Mouse (Mus musculus) spleen, adult 2 months (tissue): ENCODE data around the gene Kcnj14. TPM values are rescaled to one million over a fixed set of nuclear protein-coding genes. Genes with fewer than 3 reads are reported as not detected.

Experiments
- DNase-seq, 2 experiments: peaks; one replicate each; pipeline versions ENCODE4 v3.0.0 to v3.0.0-alpha.2; 2012 to 2021; ENCODE audit warnings: low spot score in 2 of 2, low read depth in 1 of 2
- H3K27ac ChIP-seq: fragments of 200-500 bp; 2 replicates; pipeline ENCODE4 v1.5.1; 2012; ENCODE audit warnings: low read length, inconsistent platforms; ENCODE audit not compliant: insufficient read depth
- H3K27me3 ChIP-seq: fragments of 200-500 bp; 2 replicates; pipeline ENCODE4 v1.6.1; 2012; ENCODE audit warnings: mild to moderate bottlenecking, moderate library complexity, low read length, inconsistent platforms; ENCODE audit not compliant: control insufficient read depth, insufficient read depth
- H3K36me3 ChIP-seq: fragments of 200-500 bp; 2 replicates; pipeline ENCODE4 v1.6.1; 2012; ENCODE audit warnings: mild to moderate bottlenecking, low read length, inconsistent platforms; ENCODE audit not compliant: control insufficient read depth, insufficient read depth
- H3K4me1 ChIP-seq: fragments of 200-500 bp; 2 replicates; pipeline ENCODE4 v1.6.1; 2011; ENCODE audit warnings: inconsistent platforms; ENCODE audit not compliant: control insufficient read depth, insufficient read depth, insufficient read length
- H3K4me3 ChIP-seq: fragments of 200-500 bp; 2 replicates; pipeline ENCODE4 v1.5.1; 2011; ENCODE audit warnings: mild to moderate bottlenecking, inconsistent platforms; ENCODE audit not compliant: insufficient read depth, insufficient read length; ENCODE audit errors: extremely low read depth
- CTCF ChIP-seq: fragments of 200-500 bp; IDR thresholded peaks from 2 replicates; pipeline ENCODE4 v1.5.1; 2011; ENCODE audit warnings: mild to moderate bottlenecking, inconsistent platforms; ENCODE audit not compliant: insufficient read depth, insufficient read length, insufficient replicate concordance; ENCODE audit errors: extremely low read depth
- POLR2A ChIP-seq: fragments of 200-500 bp; IDR thresholded peaks from 2 replicates; pipeline ENCODE4 v1.6.1; 2011; ENCODE audit warnings: low read depth, low read length, inconsistent platforms
- WGBS: fragments of 180-500 bp; shearing (Covaris S2); methylation state at CpG from one replicate; pipeline ENCODE4 v1.1.7; 2018; 5-methylcytosine and 5-hydroxymethylcytosine counted together
- polyA plus RNA-seq: library from polyadenylated mRNA; depleted of rRNA; stranded (reverse); fragments of >200 nt; gene quantifications from 2 replicates; pipeline ENCODE4 v1.2.3, GENCODE M21; 2012

Gene Kcnj14
- polyA plus RNA-seq, 1 experiment, result not detected

DNA sequence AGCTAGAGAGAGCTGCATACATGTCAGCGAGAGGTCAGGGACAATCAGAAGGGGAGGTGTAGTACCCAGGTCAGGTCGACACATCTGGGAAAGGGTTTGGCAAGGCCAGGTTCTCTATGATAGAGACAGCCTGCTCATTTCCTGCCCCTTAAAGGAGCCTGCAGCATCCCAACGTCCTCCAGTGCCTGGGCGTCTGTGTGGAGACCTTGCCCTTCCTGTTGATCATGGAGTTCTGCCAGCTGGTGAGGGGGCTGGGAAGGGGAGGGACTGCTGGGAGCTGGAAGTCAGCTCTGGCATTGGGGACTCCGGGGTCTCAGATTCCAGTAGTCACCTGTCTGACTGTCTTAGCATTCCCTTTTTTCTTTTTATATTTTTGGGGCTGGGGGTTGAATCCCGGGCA is 33.9 kb downstream of the Kcnj14 start:
- Histone ChIP-seq H3K27ac (no peak overlapping the region), H3K4me3 (no peak overlapping the region), H3K27me3 (peaks cover 3% of the 10 kb centered on the region), H3K36me3 (no peaks in the 10 kb centered on the region), H3K4me1 (peaks cover 3% of the 10 kb centered on the region; the same call in 1 of the 2 replicates)
- TF ChIP-seq CTCF (no peak), POLR2A (no peak)
- 69% methylated on average over 6 of the region's 6 CpGs for WGBS
- DNase-seq, result no peak

DNA sequence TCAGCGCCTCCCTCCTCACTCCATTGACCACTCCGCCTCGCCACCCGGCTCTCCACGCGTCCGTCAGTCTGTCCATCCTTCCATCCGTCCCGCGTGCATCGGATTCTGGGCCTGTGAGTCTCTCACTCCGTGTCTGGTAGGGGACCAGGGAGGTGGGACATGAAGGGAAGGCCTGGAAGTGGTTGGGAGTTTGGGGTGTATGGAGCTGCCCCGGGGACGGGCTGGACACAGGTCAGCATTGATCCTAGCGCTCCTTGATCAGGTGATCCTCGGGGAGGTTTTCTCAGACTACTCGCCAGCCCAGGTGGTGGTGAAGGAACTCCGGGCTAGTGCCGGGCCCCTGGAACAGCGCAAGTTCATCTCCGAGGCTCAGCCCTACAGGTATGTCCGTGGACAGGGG is 36.9 kb downstream of the Kcnj14 start:
- 86% methylated on average over 22 of the region's 22 CpGs for WGBS
- Histone ChIP-seq H3K27ac (no peak overlapping the region), H3K4me3 (no peak overlapping the region), H3K27me3 (peaks cover 12% of the 10 kb centered on the region), H3K4me1 (peaks cover 11% of the 10 kb centered on the region), H3K36me3 (no peaks in the 10 kb centered on the region)
- DNase-seq, result no peak
- no peak for TF ChIP-seq POLR2A
- no peak for TF ChIP-seq CTCF

DNA sequence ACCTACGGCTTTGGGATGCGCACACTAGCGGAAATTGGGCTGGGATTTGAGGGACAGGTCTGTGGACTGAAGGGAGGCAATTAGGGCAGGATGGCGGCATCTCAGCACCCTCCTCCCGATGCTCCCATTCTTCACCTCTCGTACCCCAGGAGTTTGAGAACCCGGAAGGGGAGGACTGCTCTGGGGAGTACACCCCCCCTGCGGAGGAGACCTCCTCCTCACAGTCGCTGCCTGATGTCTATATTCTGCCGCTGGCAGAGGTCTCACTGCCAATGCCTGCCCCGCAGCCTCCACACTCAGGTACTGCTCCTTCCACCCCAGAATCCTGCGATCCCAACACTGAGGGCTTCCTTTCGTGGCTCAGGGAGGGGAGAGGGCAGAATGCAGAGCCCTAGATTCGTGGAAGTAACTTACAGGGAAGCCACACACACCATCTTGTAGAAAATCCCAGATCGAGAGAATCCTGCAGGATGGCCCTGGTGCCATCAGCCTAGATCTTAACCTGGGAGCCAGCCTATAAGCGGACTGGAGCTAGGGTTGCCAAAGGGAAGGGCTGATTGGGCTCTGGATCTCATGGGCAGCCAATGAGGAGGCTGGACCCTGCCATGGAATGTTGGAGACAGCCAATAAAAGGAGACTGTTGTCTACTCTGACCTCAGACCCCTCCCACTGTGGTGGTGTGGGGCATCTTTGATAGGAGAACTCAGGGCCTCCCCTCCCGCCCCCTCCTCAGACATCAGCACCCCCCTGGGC is 37.7 kb downstream of the Kcnj14 start:
- peaks cover 12% of the 10 kb centered on the region for H3K27me3 ChIP-seq
- no peak for TF ChIP-seq POLR2A
- no peak for TF ChIP-seq CTCF
- DNase-seq, result no peak

DNA sequence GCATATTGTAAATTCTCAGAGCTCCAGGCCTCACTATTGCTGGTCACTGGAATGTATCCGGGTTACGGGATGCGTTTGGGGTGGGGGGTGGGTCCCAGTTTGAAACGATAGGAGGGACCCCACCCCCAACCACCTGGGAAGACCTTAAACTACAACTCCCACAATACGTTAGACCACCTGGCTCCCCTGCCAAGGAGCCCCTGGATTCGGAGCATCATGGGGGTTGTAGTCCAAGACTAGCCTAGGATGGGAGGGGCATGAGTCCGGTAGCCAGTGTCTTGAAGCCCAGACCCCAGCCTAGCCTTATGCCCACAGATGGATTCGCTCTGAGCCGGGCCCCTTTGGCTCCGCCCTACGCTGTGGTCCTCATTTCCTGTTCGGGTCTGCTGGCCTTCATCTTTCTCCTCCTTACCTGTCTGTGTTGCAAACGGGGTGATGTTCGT is 38.4 kb downstream of the Kcnj14 start:
- Histone ChIP-seq H3K27ac (no peak overlapping the region), H3K36me3 (no peaks in the 10 kb centered on the region), H3K4me1 (peaks cover 11% of the 10 kb centered on the region), H3K27me3 (peaks cover 12% of the 10 kb centered on the region), H3K4me3 (no peak overlapping the region)
- DNase-seq, result no peak
- 9% methylated on average over 14 of the region's 14 CpGs for WGBS
- TF ChIP-seq CTCF (no peak), POLR2A (no peak)

More for the DNA sequence above, 37.7 kb downstream of the Kcnj14 start:
- H3K36me3 ChIP-seq, result no peaks in the 10 kb centered on the region
- H3K27ac ChIP-seq, result no peak overlapping the region
- H3K4me3 ChIP-seq, result no peak overlapping the region
- peaks cover 11% of the 10 kb centered on the region for H3K4me1 ChIP-seq
- WGBS, result 31% methylated on average over 17 of the region's 17 CpGs

DNA sequence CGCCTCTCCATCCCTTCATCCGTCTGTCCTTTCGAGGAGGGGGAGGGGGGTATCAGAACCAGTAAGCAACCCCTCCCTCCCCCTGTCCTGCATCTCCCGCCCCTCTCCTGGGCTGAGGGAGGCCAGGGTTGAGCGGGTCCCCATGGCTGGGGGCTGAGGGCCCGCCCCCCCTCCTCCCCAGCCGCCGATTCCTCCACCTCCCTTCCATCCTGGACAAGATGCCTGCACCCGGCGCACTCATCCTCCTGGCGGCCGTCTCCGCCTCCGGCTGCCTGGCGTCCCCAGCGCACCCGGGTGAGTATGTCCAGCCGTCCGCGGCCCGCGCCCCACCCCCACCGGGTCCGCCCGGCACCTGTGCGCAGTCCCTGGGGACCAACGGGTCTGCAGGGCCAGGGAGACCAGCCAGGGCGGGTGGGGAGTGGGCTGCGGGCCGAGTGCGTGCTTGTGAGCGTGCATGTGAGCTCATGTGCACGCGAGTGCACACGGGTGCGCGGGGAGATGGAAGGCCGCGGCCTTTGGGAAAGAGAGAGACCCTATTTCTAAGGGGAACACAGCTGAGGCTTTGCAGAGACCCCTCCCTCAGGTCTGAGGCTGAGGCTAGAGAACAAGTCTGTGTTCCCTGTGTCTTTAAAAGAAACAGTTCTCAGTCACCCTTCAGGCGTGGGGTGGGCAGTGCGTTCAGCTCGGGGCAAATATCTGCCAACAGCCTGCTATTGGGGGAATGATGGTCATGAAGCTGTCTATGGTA is 39.0 kb downstream of the Kcnj14 start:
- Histone ChIP-seq H3K4me1 (peaks cover 11% of the 10 kb centered on the region), H3K27me3 (peaks cover 12% of the 10 kb centered on the region), H3K36me3 (no peaks in the 10 kb centered on the region), H3K4me3 (no peak overlapping the region), H3K27ac (no peak overlapping the region)
- WGBS, result 4% methylated on average over 37 of the region's 42 CpGs
- no peak for DNase-seq
- TF ChIP-seq CTCF (no peak), POLR2A (no peak)

GRCm38 (mm10) chr7:45784524-45785372 is 39.8 kb downstream of the Kcnj14 start, which contains the start of gene Sult2b1:
TSS of gene Sult2b1 (minus strand) at chr7:45784669.
- peak within 1 kb of the TSS; percentile 65 for H3K4me3 ChIP-seq
- TF ChIP-seq POLR2A (no peak), CTCF (no peak)
- H3K27me3 ChIP-seq, result peaks cover 12% of the 10 kb centered on the region
- peaks cover 11% of the 10 kb centered on the region for H3K4me1 ChIP-seq
- 33% methylated on average over 18 of the region's 20 CpGs for WGBS
- DNase-seq, result no peak
- no peak within 1 kb of the TSS for H3K27ac ChIP-seq
- H3K36me3 ChIP-seq, result no peaks in the 10 kb centered on the region
